Mouse (Mus musculus): ENCODE data around the gene Tmem131l. TPM values are rescaled to one million over a fixed set of nuclear protein-coding genes. Genes with fewer than 3 reads are reported as not detected.
A peak's percentile ranks its signal among the peaks of the same experiment; 100 is the strongest.

Gene Tmem131l
- polyA plus RNA-seq, 1 experiment from 2014 or later, result 126 TPM

DNA sequence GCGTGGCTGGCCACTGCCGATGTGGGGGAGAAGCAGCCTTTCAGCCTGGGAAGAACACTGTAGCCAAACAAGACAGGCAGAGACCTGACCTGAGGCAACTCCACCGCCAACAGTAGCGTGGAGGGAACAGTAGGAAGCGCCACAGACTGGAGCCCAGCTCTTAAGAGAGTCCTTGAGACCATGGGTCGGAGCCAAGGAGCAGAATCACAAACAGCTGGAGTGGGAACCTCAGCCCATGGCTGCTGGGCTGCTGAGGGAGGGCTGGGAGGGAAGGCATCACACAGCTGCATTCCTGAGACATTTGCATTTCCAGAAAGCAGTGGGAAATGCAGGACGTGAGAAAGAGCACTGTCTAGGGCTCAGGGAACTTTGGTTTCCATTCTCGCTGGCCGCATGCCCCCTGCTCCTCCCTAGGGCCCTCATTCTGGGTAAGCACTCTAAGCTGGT, 8.8 kb upstream of the Tmem131l start:
- DNase-seq (ENCODE audit: low spot score), result no peak

GRCm38 (mm10) chr3:84046206-84046605, 6.2 kb upstream of the Tmem131l start:
- peak; percentile 31 for DNase-seq (ENCODE audit: low spot score)

- no peak for DNase-seq (ENCODE audit: low spot score)
Observed at GRCm38 (mm10) chr3:84041739-84042138, 1.8 kb upstream of the Tmem131l start.

GRCm38 (mm10) chr3:84040476-84041082, 604 bp upstream of the Tmem131l start:
- DNase-seq (ENCODE audit: low spot score), result peak; percentile 66

- DNase-seq (ENCODE audit: low spot score), result no peak
Observed at GRCm38 (mm10) chr3:84038981-84039645, 862 bp downstream of the Tmem131l start.

DNA sequence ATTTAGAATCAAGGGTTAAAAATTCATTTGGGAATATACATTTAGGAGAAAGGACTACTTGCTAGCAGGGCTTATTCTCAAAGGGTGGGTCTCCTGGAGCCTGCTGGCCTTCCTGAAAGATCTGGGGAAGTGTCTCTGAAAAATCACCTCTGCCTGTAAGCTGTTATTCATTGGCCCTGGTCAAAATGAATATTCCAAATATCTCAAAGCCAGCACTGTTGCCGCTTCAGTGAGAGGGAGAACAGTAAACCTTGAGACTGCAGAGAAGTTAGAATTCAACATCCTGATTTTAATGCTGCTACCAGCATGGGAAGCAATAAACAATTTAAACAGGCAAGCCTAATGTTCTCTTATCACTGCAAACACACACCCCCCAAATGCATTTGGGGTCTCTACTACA, 1.8 kb downstream of the Tmem131l start:
- DNase-seq (ENCODE audit: low spot score), result no peak

- DNase-seq (ENCODE audit: low spot score), result no peak
Observed at GRCm38 (mm10) chr3:84037536-84037935, 2.4 kb downstream of the Tmem131l start.

DNA sequence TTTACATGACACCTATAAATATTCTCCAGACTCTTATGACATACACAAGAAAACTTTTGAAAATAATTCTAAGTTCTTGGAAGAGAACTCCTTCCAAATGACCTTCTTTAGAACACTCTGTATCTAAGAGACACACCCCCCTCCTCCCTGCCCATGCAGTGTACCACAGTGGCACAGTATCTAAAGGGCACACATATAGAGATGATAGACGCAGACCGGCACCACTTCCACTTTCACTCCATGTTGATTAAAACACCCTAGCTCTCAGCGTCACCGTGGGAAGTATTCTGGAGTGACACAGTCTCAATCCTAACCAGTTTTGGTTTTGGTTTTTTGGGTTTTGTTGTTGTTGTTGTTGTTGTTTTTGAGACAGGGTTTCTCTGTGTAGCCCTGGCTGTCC, 3.1 kb downstream of the Tmem131l start:
- no peak for DNase-seq (ENCODE audit: low spot score)

GRCm38 (mm10) chr3:84035728-84036364, 4.1 kb downstream of the Tmem131l start:
- DNase-seq (ENCODE audit: low spot score), result no peak

DNA sequence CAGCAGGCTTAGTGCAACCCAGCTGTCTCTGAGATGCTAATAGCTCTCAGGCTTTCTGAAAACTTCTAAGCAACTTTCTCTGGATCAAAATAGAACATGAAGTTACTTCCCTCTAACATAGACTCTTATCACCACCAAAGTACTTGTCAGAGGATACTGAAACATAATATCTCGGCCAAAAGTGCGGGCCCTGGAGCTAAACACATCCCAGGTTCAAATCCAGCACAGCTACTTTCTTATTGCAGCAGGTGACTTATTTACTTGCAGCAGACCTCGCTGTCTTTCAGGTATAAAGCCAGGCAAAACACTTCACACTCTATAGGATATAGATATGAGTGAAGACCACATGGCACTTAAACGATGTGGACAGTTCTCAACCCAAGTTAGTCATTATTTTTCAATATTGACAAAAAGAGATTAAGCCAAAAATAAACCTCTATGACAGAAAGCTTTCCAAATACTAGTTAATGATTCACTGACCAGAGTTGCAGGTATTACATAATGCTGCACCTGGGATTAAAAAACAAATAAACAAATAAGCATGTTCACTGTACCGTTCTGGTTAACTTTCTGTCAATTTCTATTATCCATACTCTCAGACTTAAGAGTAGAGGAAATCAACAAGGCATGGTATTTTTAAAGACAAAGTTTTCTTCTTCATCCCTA, 5.7 kb downstream of the Tmem131l start:
- DNase-seq (ENCODE audit: low spot score), result no peak

- DNase-seq (ENCODE audit: low spot score), result no peak
Observed at GRCm38 (mm10) chr3:84032933-84033730, 6.8 kb downstream of the Tmem131l start.

DNA sequence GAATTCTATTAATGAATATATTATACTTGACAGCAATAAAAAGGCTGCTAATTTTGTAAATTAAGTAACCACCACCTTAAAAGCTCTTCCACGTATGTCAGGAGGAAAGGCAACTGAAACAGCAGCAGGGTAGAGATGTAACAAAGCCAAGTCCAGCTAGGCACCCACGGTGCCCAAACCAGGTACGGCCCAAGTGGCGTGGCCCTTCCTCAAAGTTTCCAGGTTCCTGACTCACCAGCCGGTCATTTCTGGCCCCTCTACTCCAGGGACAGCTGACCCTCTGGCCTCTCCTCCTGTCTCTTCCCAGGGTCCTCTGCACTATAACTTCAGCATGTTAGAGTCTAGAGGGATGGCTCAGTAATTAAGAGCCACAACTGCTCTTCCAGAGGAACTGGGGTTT, 7.6 kb downstream of the Tmem131l start:
- DNase-seq (ENCODE audit: low spot score), result no peak

GRCm38 (mm10) chr3:84031216-84031615, 8.8 kb downstream of the Tmem131l start:
- DNase-seq (ENCODE audit: low spot score), result no peak

- no peak for DNase-seq (ENCODE audit: low spot score)
Observed at GRCm38 (mm10) chr3:84028968-84029367, 11.0 kb downstream of the Tmem131l start.

GRCm38 (mm10) chr3:84027691-84028159, 12.2 kb downstream of the Tmem131l start:
- no peak for DNase-seq (ENCODE audit: low spot score)

- no peak for DNase-seq (ENCODE audit: low spot score)
Observed at GRCm38 (mm10) chr3:84024512-84025072, 15.4 kb downstream of the Tmem131l start.

- DNase-seq (ENCODE audit: low spot score), result no peak
Observed at GRCm38 (mm10) chr3:84022723-84023122, 17.3 kb downstream of the Tmem131l start.

DNA sequence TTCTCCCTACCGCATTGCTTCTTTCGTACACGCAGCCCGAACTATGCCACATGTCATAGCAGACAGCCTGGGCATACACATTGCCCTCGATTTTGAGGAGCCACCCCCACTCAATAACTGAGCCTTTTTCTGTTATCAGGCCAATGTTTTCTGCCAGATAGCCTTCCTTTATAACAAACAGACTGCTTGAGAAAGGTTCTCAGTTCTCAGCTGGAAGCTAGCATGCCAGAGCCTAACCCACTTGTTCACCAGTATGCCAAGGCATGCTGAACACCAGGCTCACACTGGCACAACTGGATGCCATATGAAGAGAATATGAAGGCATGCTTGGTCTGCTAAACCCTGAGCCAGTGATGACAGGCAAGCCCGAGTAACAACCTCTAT, 17.8 kb downstream of the Tmem131l start:
- no peak for DNase-seq (ENCODE audit: low spot score)

DNA sequence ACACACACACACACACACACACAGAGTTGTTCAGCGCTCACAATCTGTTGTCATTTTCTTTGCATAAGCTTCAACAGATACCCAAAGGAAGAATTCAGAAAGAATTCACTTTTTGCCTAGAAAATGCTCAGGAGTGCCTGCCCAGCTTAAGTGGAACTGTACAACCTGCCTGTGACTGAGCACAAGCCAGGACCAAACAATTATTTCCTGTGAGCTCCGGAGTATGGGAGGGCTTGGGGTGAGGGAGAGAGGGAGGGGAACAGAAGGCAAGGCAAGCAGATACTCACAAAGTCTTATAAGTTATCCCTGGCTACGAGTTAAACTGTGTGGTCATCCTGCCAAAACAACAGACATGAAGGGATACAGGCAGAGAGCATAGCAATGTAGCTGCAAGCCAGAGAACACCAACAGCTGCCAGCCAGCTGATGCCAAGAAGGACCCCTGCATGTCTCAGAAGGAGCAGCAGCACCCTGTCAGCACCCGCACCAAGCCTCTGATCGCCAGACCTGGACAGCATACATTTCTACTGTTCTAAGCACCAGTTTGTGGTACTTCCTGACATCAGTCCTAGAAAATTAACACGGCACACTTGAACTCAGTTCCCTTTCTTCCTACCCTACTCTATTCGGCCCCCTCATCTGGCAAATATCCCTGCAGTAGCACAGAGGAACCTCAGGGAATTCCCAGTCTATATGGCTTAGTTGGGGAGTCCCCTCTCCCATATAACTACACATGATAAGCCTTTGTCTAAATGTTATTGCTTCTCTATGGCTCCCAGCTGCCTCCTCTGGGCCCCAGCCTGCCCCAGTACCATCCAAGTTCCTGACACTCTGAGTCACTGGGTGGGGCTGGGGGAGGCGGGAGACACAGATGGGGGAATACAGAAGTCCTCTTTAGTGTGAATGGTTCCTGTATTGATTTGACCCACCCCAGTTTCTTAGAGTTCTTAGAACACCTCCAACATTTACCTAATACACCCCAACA, 18.5 kb downstream of the Tmem131l start:
- no peak for DNase-seq (ENCODE audit: low spot score)

- DNase-seq (ENCODE audit: low spot score), result no peak
Observed at GRCm38 (mm10) chr3:84020528-84020927, 19.4 kb downstream of the Tmem131l start.
